Mouse (Mus musculus) layer of hippocampus, adult 2 months (tissue): Measurements from ENCODE around the gene Slc4a10. TPM values are rescaled to one million over a fixed set of nuclear protein-coding genes. Genes with fewer than 3 reads are reported as not detected.
"Not testable (repeated sequence)": the region's sequence is repeated elsewhere in the genome, so short reads cannot be mapped to it uniquely, and the experiment has no call there.

Source experiments
- DNase-seq, 2 experiments: peaks; one replicate each; pipeline ENCODE4 v3.0.0; 2022; ENCODE audit warnings: low spot score in 2 of 2
- H3K27ac ChIP-seq: fragments of 200-600 bp; 2 replicates; pipeline ENCODE4 v1.8.1; 2022
- H3K4me3 ChIP-seq: fragments of 200-600 bp; 2 replicates; pipeline ENCODE4 v1.8.1; 2022; ENCODE audit warnings: mild to moderate bottlenecking
- CTCF ChIP-seq: fragments of 200-600 bp; conservative IDR thresholded peaks from 2 replicates; pipeline ENCODE4 v1.8.1; 2022; ENCODE audit warnings: antibody characterized with exemption, mild to moderate bottlenecking, moderate library complexity
- long read RNA-seq, 2 experiments: library from polyadenylated mRNA; stranded (forward); transcript quantifications; one replicate each; pipeline ENCODE4 v2.0.0; 2021; ENCODE audit warnings: borderline mapping rate in 2 of 2
- total RNA-seq, 2 experiments: library from RNA; stranded (reverse); gene quantifications; 2 replicates each; pipeline ENCODE4 v1.2.3; 2021

Gene Slc4a10
- 100 to 1,000 TPM; 208 to 230 TPM for total RNA-seq
- long read RNA-seq, experiment 1, full-length matches to known transcripts, result 36 of 103 reads
- long read RNA-seq, experiment 1, partial matches to known transcripts, result 30 of 103 reads
- long read RNA-seq, experiment 1, other reads (novel, unspliced or antisense), result 37 of 103 reads
- long read RNA-seq, experiment 2, full-length matches to known transcripts, result 48 of 125 reads
- long read RNA-seq, experiment 2, partial matches to known transcripts, result 35 of 125 reads
- long read RNA-seq, experiment 2, other reads (novel, unspliced or antisense), result 42 of 125 reads

- no peak for TF ChIP-seq CTCF
- peak within 1 kb of the TSS; percentile 77 for H3K4me3 ChIP-seq
- H3K27ac ChIP-seq, result peak within 1 kb of the TSS; percentile 98
- peak; percentile 57 to 68 for DNase-seq
Observed at GRCm38 (mm10) chr2:62046421-62046845, at the start of gene Slc4a10. Slc4a10 (plus strand) TSS chr2:62046462.

GRCm38 (mm10) chr2:62001251-62001650 lies 45.0 kb upstream of the Slc4a10 start:
- DNase-seq, H3K27ac ChIP-seq, H3K4me3 ChIP-seq: not testable (repeated sequence)

- Histone ChIP-seq H3K4me3 (no peak overlapping the region), H3K27ac (no peak overlapping the region)
- TF ChIP-seq CTCF, result no peak
- DNase-seq, result no peak
Observed at GRCm38 (mm10) chr2:62018209-62018608, 28.1 kb upstream of the Slc4a10 start.

GRCm38 (mm10) chr2:62046861-62047503 lies 720 bp downstream of the Slc4a10 start:
- Histone ChIP-seq H3K4me3 (peak overlapping the region; percentile 77), H3K27ac (peak overlapping the region; percentile 98)
- no peak for TF ChIP-seq CTCF
- DNase-seq, result peak in 1 of 2 experiments; percentile 11

- no peak for TF ChIP-seq CTCF
- H3K27ac ChIP-seq, result peak overlapping the region; percentile 98
- peak overlapping the region; percentile 77 for H3K4me3 ChIP-seq
- peak; percentile 74 to 76 for DNase-seq
Observed at GRCm38 (mm10) chr2:62047504-62048005, 1.3 kb downstream of the Slc4a10 start.

- DNase-seq, result no peak
Observed at GRCm38 (mm10) chr2:62048116-62048515, 1.9 kb downstream of the Slc4a10 start.

GRCm38 (mm10) chr2:62076512-62076911 lies 30.2 kb downstream of the Slc4a10 start:
- Histone ChIP-seq H3K4me3 (no peak overlapping the region), H3K27ac (no peak overlapping the region)
- TF ChIP-seq CTCF, result no peak
- DNase-seq, result no peak

More at GRCm38 (mm10) chr2:62048116-62048515, 1.9 kb downstream of the Slc4a10 start:
- peak overlapping the region; percentile 77 for H3K4me3 ChIP-seq
- TF ChIP-seq CTCF, result no peak
- H3K27ac ChIP-seq, result peak overlapping the region; percentile 98

GRCm38 (mm10) chr2:62087566-62087965 lies 41.3 kb downstream of the Slc4a10 start:
- no peak overlapping the region for H3K4me3 ChIP-seq
- no peak for TF ChIP-seq CTCF
- no peak overlapping the region for H3K27ac ChIP-seq
- no peak for DNase-seq

- Histone ChIP-seq H3K27ac (no peak overlapping the region), H3K4me3 (peak overlapping the region; percentile 29; the same call in 1 of the 2 replicates)
- DNase-seq, result no peak
- no peak for TF ChIP-seq CTCF
Observed at GRCm38 (mm10) chr2:62088715-62089114, 42.5 kb downstream of the Slc4a10 start.

GRCm38 (mm10) chr2:62089208-62089607 lies 42.9 kb downstream of the Slc4a10 start:
- DNase-seq, result no peak
- Histone ChIP-seq H3K4me3 (peak overlapping the region; percentile 29; the same call in 1 of the 2 replicates), H3K27ac (no peak overlapping the region)
- TF ChIP-seq CTCF, result no peak

- no peak for TF ChIP-seq CTCF
- H3K27ac ChIP-seq, result no peak overlapping the region
- DNase-seq, result no peak
- H3K4me3 ChIP-seq, result no peak overlapping the region
Observed at GRCm38 (mm10) chr2:62100526-62100925, 54.3 kb downstream of the Slc4a10 start.

- peak overlapping the region; percentile 71 for H3K27ac ChIP-seq
- no peak for TF ChIP-seq CTCF
- peak in 1 of 2 experiments; percentile 58 for DNase-seq
- no peak overlapping the region for H3K4me3 ChIP-seq
Observed at GRCm38 (mm10) chr2:62115346-62115745, 69.1 kb downstream of the Slc4a10 start.

GRCm38 (mm10) chr2:62129975-62130374 lies 83.7 kb downstream of the Slc4a10 start:
- no peak for TF ChIP-seq CTCF
- Histone ChIP-seq H3K4me3 (no peak overlapping the region), H3K27ac (no peak overlapping the region)
- no peak for DNase-seq

- TF ChIP-seq CTCF, result no peak
- no peak overlapping the region for H3K27ac ChIP-seq
- no peak overlapping the region for H3K4me3 ChIP-seq
- no peak for DNase-seq
Observed at GRCm38 (mm10) chr2:62134911-62135310, 88.6 kb downstream of the Slc4a10 start.
